Mouse (Mus musculus): ENCODE measurements at regions not wholly inside any gene's neighbourhood (a gene's known extent, or its start where the extent isn't known, plus 50 kb on each side); places are given as distances from the start of the nearest gene placed in this dataset.
A peak's percentile ranks its signal among the peaks of the same experiment; 100 is the strongest.
"Not testable (repeated sequence)": the region's sequence is repeated elsewhere in the genome, so short reads cannot be mapped to it uniquely, and the experiment has no call there.

DNA sequence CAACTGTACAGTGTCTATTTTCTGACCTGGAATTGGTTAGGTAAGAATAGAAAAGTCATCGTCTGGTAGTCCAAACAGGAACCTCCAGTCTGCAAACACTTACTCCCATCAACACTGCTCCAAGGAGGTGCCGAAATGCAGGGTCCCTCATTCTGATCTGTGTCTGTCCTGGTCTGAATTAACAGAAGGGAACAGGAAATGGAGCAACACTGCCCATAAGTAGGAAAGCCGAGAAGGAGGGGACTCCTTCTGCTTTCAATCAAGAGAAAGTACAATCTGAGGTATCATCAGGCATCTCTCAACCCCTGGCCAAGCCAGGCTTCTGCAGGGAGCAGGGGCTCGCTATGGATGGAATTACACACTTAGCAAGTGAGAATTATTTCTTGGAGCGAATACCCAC is 562.4 kb upstream of the 2610301B20Rik start:
- DNase-seq (ENCODE audit: low spot score in 2 of 2): no peak

DNA sequence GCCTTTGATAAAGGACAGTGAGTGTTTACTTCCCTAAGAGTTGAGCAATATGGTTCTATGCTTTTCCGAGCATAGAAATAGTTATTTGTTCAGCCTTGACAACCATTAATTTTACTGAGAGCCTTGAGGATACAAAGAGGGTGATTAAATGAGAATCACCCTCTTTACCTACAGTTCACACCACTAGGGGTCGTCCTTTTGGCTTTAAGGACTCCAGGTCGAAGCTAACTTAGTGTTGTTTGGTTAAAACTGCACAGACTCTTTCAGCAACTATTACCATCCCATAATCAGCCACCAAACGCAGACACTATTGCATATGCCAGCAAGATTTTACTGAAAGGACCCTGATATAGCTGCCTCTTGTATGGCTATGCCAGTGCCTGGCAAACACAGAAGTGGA is 559.2 kb upstream of the 2610301B20Rik start:
- no peak for DNase-seq (ENCODE audit: low spot score in 2 of 2)

DNA sequence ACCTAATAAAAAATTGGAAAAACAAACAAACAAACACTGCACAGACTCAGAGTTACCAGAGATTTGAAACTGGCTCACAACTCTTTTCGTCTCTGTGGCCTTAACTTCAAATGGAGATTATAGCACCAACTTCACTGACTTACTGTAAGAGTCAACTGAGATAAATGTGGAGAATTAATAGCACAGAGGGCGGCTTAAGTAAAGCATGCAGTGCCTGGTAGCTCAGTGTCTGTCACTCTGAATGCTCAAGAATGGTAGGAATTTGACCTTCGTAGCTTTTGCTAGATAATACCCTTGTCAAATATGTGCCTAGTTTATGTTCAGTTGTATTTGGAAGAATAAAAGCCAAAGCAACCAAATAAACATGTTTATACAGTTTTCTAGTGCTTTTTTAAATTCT is 558.4 kb upstream of the 2610301B20Rik start:
- no peak for DNase-seq (ENCODE audit: low spot score in 2 of 2)

DNA sequence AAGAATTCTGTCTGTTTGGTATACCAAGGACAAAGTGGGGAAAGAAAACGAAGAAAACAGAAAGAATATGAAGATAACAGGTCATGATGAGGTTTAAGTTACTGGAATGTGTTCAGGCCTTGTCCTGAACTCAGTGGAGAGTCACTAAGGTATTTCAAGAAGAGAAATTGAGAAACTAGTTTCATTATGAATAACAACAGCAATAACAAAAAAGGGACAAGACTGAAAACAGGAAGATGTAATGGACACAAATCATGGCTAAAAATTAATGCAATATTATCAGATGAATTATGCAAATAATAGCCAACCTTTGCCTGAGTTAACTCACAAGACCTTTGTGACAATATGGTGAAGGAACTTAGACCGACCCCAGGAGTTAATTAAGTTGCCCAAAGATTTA is 530.2 kb upstream of the 2610301B20Rik start:
- no peak for DNase-seq (ENCODE audit: low spot score in 2 of 2)

DNA sequence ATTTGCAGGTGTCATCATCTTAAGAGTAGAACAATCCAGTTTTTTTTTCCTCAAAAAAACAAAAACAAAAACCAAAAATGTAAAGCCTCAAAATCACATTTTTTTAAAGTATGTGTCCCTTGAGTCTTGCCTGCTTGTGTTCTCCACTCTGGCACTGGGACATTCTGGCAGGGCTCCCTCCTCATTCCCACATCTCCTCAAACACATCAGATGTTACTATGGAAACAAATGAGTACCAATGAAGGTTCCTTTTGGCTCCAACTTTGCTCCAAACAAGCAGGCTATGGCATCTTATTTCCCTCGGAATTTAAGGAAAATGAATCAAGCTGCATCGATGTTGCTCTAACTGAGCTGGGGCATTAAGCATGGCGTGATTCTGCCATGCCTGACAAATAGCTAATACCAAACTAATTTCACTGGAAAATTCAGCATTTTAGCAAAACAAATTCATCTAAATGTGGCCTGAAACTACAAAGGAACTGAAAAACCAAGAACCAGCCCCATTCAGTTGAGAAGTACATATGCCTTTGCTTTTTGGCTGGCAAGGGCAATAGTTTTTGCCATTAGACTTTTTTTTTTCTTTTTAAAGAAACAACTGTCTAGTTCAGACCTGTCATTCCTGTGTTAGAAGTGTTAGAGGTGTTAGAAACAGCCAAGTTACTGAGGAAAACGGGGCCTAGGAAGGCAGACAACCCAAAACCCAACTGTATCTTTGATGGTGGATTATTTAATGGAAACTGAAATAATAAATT is 522.2 kb upstream of the 2610301B20Rik start:
- DNase-seq (ENCODE audit: low spot score in 2 of 2): peak; percentile 22 to 41

DNA sequence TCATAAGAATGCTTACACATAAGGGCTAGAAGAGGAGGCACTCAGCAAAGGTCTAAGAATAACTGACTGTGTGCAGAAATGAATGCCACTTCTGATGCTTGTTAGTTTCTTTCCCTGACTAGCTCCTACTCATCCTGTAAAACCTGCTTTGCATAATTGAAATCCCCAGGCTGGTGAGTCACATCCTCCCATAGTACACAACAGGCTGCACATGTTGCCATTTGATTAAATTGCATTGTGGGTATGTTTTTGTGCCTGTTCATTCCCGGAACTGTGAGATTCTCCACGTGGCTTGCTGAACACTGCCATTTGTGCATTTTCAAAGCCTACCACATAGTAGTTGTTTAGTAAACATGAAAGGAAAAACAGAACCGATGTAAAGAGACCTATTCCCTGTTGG is 516.7 kb upstream of the 2610301B20Rik start:
- peak in 1 of 2 experiments; percentile 4 for DNase-seq (ENCODE audit: low spot score in 2 of 2)

DNA sequence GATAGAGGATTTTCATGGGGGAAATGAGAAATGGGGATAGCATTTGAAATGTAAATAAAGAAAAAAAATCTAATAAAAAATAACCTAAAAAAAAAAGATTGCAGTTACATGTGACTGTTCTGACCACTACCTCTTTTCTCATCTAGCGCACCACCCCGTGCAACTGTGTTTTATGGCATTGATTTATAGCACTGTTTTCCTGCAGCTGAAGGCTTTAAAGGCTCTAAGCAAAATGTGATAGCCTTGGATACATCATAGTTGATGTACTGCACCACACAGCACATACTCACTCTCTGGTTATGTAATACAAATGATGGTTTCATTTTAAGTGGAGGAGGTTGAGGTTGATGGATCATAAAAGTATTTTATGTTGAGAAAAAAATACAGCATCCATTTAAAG is 484.5 kb upstream of the 2610301B20Rik start:
- DNase-seq (ENCODE audit: low spot score in 2 of 2): no peak

DNA sequence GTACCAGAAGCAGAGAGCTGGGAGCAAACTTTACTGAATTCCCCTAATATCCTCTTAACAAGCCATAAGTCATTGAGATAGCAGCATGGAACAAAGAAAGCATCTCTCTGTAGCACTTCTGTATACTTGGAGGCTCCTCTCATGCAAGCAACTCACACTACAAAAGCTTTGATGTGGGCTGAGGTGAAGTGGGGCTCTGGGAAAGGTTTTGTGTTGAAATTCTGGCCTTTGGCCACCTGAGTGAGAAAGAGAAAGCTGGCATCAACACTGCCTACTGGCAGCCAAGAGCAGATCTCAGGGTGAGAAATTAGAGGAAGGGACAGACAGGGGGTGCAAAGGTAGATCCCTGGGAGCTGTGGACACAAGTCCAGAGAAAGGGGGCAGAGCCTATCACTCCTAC is 477.0 kb upstream of the 2610301B20Rik start:
- DNase-seq (ENCODE audit: low spot score in 2 of 2): no peak

DNA sequence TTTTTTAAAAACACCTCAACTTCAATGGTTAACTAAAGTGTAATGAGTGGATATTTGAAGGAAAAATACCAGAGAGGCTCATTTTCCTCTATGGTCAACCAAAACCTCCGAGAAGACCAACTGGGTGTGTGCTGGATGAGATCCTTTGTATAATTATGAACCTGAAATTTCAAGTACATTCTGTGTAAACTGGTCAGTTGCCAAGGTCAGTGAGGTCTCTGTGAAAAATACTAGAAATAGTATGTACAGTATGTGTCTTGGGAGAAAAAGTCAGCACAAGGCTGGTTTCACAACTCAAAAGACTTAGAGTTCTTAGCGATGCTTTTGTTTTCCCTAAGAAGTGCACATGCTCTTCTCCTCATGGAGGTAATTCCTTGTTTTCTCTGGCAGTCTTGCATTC is 476.2 kb upstream of the 2610301B20Rik start:
- DNase-seq (ENCODE audit: low spot score in 2 of 2): no peak

DNA sequence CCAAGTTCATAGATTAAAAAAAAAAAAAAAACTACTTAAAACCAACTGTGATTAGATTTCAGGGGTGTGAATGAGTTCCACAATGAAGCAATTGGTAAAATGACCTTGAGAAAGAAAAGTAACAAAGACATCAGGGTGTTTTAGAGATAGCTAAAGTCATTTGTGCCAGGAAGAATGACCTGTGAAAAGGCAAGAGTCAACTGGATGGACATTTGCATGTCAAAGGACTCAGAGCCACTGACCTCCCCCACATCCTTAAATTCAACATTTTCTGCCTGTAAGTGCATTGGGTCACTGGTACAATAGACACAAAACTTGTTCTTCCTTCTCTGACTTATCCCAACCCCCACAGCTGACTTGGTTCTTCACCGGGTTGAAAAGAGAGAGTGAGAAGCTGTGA is 474.6 kb upstream of the 2610301B20Rik start:
- DNase-seq (ENCODE audit: low spot score in 2 of 2): no peak

DNA sequence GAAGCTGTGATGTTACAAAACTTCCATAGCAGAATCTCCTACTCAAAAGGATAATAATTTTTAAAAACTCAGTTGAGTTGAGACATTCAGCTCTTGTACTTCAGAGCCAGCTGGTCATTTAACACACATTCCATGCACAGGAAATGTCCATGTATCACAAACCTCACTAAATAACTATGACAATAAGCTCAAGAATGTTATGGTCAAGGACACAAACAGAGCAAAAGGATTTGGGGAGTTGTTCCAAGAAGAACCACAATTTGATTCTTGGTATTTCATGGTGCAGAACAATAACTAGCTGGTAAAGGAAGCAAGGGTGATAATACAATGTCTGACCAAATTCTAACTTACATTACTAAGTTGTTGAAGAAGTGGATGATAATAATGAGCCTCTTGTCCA is 471.4 kb upstream of the 2610301B20Rik start:
- no peak for DNase-seq (ENCODE audit: low spot score in 2 of 2)

DNA sequence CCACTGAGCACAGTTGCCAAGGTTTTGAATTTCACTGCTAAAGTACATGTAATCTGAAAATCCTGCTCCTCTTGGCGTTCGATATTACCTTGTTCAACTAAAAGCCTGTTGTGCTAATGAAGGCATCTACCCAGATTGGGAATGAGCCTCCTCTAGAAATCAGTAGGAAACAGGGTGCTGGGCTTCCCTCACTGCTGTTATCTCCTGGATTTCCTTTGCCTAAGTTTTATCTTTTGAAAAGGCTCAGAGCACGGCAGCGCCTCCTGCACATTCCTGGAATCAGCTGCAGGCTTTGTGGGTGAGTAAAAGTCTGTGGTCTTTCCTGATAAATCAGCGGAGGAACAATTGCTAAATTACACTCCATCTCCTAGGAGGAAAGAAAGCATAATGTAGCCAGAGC is 469.9 kb upstream of the 2610301B20Rik start:
- no peak for DNase-seq (ENCODE audit: low spot score in 2 of 2)

DNA sequence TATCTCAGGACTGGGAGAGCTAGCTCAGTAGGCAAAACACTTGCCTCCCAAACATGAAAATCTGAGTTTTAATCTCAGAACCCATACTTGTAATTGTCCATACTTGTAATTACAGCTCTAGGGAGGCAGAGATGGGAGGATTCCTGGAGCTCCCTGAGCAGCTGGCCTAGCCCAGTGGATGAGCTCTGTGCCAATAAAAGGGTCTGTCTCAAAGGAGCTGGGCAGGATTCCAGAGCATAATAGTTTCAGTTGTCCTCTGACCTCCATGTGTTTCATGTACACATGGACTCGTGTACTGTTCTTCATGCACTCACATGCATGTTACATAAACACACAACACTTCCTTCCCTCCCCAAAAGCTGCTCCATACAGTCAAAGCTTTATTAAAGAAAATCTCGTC is 469.2 kb upstream of the 2610301B20Rik start:
- no peak for DNase-seq (ENCODE audit: low spot score in 2 of 2)

DNA sequence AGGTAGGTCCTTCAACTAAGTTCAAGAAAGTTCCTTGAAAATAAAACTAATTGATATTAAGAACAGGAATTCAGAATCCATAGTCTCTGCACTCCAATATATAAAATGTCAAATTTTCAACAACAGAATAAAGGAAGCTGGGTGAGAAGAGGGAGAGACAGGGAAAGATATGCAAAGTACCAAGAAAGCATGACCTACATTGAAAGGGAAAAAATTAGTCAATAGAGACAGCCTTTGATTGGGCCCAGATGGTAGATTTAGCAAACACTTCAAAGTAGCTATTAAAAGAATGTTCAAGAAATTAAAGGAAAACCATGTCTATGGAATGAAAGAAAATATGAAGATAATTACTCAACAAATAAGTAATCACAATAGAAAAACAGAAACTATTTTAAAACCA is 460.0 kb upstream of the 2610301B20Rik start:
- DNase-seq (ENCODE audit: low spot score in 2 of 2): no peak

DNA sequence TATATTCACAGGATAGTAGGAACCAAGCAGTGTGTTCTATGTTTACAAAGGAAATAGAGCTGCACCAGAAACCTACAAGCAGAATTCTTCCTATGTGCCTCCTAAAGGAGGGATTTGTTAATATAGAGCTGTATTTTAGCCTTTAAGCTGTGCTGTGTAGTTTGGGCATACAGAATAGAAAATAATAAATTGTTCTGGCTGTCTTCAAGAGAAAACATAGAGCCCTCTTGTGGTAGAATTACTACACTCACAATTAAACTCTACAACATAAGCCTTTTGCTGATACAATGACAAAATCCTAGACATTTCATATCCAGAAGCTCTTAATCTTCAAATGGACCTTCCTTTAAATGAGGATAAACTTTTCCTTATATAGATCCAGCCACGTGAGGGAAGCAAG is 452.9 kb upstream of the 2610301B20Rik start:
- DNase-seq (ENCODE audit: low spot score in 2 of 2): peak in 1 of 2 experiments; percentile 13

DNA sequence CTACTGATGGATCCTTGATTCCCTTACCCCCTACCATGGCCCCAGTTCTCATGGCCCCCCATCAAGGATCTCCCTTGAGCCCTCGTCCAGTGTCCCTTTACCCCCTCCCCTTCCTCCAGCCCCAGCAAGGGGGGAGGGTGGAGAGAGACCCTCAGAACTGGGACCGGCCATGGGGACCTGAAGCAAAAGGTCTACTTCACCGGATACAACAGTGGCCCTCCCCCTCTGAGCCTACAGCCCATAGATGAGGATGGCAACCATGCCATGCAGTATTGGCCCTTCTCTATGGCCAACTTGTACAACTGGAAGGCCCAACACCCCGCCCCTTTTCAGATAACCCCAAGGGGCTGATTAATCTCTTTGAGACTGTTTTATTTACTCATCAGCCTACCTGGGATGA is 439.9 kb upstream of the 2610301B20Rik start:
- no peak for DNase-seq (ENCODE audit: low spot score in 2 of 2)

DNA sequence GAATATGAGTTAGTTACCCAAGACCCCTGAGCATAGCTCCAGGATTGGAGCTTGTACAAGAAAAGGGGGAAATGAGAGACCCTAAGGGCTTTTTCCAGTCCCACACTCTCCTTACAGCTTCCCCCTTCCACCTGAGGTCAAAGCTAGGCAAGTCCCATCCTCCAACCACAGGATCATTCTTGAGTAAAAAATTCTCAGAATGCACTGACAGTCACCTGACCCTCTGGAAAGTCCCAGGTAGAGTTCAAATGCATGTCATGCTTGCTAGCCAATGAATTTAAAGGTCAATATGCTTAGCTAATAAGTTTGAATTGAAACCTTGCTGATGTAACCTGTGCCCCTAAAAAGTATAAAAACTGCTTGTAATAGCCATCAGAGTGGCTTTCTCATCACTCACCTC is 434.4 kb upstream of the 2610301B20Rik start:
- not testable (repeated sequence) for DNase-seq (ENCODE audit: low spot score in 2 of 2)

DNA sequence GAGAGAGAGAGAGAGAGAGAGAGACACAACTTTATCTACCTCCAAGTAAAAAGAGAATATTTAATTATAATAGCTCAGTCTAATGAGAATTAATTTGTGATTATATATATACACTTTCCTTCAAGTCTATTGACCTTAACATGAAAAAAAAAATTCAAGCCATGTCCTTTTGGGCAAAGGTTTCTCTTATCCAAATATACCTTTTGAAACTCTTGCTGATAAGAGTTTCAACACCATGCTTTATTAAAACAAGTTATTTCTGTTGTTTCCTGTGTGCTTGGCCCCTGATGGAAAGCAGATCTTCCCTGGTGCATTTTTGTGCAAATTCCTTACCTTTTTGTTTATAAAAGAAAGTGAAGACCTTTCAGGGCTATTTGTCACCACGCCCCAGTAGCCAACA is 414.7 kb upstream of the 2610301B20Rik start:
- DNase-seq (ENCODE audit: low spot score in 2 of 2): no peak

DNA sequence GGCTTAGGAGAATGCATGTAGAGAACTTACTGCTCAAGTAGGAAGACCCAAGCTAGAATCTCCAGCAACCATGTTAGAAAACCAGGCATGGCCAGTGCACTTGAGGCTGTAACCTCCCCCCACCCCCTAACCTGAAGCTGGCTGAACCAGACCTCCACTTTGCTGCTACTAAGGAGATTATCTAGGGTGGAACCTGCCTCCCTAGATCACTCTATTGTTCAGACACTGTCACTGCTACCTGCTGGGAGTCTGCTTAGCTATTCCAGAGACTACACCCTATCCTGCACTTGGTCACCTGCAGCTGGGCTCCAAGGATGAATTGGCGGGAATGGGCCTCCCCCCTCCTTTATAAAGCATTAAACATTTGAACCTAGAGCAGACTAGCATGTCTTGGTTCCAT is 393.4 kb upstream of the 2610301B20Rik start:
- DNase-seq (ENCODE audit: low spot score in 2 of 2): no peak

DNA sequence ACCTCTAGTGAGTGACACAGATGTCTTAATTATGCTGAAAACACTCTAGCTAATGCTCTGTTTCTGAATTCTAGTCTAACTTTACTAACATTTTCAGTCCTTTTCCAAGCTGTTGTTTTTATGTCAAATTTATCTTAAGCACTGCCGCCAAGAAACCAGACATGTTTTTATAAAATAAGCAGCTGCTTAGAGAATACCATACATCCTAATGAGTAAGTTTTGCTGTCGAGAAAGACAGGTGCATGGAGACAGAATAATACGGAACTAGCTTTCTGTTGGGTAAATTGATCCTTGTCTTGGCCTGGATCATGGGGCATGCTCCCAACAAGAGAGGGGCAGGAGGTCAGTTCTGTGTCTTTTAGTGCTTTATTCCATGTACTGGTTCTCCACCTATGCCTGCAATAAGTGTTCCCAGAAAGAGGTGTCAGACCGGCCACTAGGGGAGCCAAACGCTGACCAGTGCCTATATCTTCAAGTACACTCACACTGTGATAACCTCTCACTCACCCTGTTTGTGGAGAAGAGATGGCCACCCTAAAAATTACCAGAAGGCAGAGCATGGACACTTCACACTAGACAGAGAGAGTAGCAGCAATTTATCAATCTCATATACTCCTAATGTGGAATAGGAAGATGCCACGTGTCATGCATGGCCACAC is 366.0 kb upstream of the 2610301B20Rik start:
- DNase-seq (ENCODE audit: low spot score in 2 of 2): peak; percentile 3 to 28

DNA sequence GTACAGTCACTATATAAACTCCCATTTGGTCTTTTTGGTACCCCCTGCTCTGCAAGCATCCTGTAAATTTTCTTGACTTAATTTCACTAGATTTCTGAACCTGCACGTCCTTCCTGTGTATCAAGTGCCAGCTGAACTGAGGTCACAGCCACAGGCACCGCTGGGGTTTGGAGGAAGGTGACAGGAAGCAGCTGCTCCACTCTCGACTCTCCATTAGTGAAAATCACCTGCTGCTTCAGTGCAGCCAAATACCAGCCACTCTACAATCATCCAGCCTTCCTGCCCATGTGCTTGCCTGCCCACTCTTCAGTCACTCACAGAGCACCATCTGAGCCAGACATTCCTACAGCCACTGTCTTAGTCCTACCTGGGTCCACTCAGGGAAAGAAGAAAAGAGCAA is 364.3 kb upstream of the 2610301B20Rik start:
- DNase-seq (ENCODE audit: low spot score in 2 of 2): no peak

DNA sequence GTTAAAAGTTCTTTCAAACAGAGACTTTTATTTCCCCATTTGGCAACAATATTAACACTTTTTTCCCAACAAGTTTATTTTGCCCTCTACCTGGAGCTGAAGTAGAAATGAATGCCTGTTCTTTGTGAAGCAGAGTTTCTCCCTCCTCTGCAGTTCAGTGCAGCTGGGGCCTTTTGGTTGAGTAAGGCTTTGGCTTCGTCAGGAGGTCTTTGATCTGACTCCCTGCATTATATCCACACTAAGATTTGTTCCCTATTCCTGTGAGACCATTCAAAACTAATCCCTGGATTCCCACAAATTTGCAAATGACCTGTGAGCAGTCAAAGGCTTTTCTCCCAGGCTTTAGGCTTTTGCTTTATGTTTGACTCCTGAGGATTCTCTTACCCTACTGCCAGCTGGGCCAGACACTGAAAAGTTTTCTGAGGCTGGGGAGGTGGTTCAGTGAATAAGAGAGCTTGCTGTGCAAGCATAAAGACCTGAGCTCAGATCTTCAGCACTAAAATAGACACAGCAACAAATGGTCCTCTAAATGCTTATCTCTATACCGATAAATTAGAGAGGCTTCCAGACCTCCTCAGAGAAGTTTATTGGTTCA is 323.5 kb upstream of the 2610301B20Rik start:
- no peak for DNase-seq (ENCODE audit: low spot score in 2 of 2)

DNA sequence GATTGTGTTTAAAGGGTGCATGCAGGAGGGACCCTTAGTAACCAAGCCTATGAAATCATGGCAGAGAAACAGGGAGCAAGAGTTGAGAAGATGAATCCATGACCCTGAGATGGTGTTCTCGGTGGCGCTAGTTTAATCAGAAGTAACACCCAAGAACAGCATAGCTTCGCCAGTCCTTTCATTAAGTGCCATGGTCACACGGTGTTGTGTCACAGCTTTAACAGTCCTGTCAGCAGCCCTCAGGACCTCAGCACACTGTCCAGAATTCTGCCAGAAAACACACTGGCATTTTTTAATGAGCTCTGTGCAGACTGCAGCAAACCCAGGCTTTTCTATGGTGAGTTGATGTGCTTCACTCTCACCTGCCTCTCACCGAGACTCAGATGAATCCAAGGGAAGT is 320.6 kb upstream of the 2610301B20Rik start:
- no peak for DNase-seq (ENCODE audit: low spot score in 2 of 2)

All from layer of hippocampus, postnatal 14 days (tissue).